Mouse (Mus musculus): ENCODE data around the gene Spryd3. TPM values are rescaled to one million over a fixed set of nuclear protein-coding genes. Genes with fewer than 3 reads are reported as not detected.

Spryd3 gene
- total and polyA plus RNA-seq, 3 experiments = 13.4 to 23.1 (median 14.2) TPM

DNA sequence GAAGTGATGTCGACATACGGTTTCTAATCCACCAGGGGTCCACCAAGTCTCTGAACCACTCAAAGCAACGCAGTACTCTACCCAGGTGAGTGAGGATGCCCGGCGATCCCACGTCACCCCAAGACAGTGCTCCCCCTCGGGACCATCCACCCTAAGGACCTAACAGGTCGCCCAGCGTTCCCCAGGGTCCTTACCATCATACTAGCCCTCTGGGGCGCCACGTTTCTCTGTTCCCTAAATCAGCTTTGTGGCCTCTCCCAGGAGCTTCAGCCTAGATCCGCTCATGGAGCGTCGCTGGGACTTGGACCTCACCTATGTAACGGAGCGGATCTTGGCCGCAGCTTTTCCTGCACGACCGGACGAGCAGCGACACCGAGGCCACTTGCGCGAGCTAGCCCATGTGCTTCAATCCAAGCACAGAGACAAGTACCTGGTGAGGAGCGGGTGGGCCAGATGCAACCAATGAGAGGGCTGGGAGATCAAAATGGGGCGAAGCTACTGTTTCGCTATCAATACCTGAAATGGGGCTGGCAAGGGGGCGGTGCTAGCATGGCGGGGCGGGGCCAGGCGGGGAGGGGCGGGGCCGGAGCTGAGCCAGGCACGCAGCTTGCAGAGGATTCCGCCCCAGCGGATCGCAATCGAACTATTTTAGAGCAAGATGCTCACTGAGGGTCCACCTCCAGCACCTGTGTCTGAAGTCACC, 29.1 kb downstream of the Spryd3 start:
- Histone ChIP-seq H3K36me3 (ENCODE audit: control insufficient read depth, insufficient read depth, low read length) (peaks cover 25% of the 10 kb centered on the region), H3K79me2 (replicated peaks; ENCODE audit: control insufficient read depth, insufficient read depth, low read length) (no peaks in the 10 kb centered on the region), H3K27ac (peak overlapping the region; percentile 99), H3K4me3 (no peak overlapping the region), H3K4me1 (ENCODE audit: control insufficient read depth, insufficient read depth, low read length) (peaks cover 23% of the 10 kb centered on the region), H3K9ac (ENCODE audit: low read depth, low read length) (no peak overlapping the region), H3K27me3 (ENCODE audit: control insufficient read depth, insufficient read depth, low read length) (no peaks in the 10 kb centered on the region)
- peak; percentile 33 to 44 for DNase-seq
- intact Hi-C loops (cut with DNase I) = loop anchor here (10.0 kb wide), 1 partner anchor 298 kb away; the partner anchor contains the start of gene Sp1
- 55% methylated on average over 38 of the region's 38 CpGs for WGBS
- TF ChIP-seq POLR2A (IDR thresholded peaks at IDR 0.05; ENCODE audit: insufficient read depth, low read depth, low read length) (0 out of 2 replicates have a peak, but pooled peaks have one; percentile 11), EP300 (IDR thresholded peaks at IDR 0.05; ENCODE audit: insufficient read depth, low read depth, low read length) (no peak), CTCF (IDR thresholded peaks at IDR 0.05) (no peak)

DNA sequence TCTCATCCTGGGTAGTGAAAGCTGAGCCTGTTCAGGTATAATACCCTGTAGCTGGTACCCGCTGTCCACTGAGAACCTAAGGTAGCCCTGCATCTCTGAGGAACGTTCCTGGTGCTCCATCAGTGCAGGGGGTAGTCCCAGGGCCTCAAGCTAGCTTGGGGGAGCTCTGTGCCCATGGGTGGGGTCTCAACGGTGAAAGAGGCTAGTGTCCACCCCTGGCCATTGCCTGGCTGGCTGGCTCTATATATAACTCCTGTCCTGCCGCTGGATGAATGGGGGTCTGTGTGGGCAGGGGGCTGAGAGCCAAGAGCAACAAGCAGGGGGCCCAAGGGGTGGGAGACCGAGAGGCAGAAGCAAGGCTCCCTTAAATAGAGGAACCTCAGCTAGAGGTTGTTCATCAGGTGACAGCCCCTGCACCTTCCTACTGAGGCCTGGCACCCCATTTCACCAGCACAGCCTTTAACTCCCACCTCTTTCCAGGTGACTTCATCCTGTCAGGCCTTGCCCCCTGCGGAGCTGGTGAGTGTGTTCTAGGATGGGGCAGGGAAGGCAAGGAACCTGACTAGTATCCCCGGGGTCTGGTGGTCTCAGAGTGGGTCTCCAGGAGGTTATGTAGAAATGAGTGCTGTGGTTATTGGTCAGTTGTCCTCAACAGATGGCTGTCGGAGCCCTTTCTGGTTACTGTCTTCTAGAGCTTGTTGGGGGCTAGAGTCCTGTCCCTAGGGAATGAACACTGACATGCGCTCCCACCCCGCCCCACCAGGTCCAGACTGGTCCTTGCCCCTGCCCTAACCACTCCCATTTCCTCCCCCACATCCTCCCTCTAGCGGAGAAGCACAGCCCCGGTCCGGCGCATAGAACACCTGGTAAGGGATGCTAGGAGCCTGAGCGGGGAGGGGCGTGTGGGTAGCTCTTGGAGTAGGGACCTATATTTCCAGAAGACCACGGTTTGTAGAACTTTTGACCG, 30.0 kb downstream of the Spryd3 start:
- Histone ChIP-seq H3K4me3 (peak overlapping the region; percentile 85), H3K79me2 (replicated peaks; ENCODE audit: control insufficient read depth, insufficient read depth, low read length) (no peaks in the 10 kb centered on the region), H3K9ac (ENCODE audit: low read depth, low read length) (peak overlapping the region; percentile 64), H3K36me3 (ENCODE audit: control insufficient read depth, insufficient read depth, low read length) (peaks cover 25% of the 10 kb centered on the region), H3K4me1 (ENCODE audit: control insufficient read depth, insufficient read depth, low read length) (peaks cover 27% of the 10 kb centered on the region), H3K27ac (peak overlapping the region; percentile 99), H3K27me3 (ENCODE audit: control insufficient read depth, insufficient read depth, low read length) (no peaks in the 10 kb centered on the region)
- intact Hi-C loops (cut with DNase I) = loop anchor here (2.0 to 10.0 kb wide), 2 partner anchors 31 to 299 kb away; partner anchors contain the start of genes Sp1 and Spryd3
- DNase-seq = peak; percentile 67 to 69
- WGBS = 24% methylated on average over 18 of the region's 18 CpGs
- TF ChIP-seq EP300 (IDR thresholded peaks at IDR 0.05; ENCODE audit: insufficient read depth, low read depth, low read length) (0 out of 2 replicates have a peak, but pooled peaks have one; percentile 16), POLR2A (IDR thresholded peaks at IDR 0.05; ENCODE audit: insufficient read depth, low read depth, low read length) (no peak), CTCF (IDR thresholded peaks at IDR 0.05) (peak; percentile 53)

DNA sequence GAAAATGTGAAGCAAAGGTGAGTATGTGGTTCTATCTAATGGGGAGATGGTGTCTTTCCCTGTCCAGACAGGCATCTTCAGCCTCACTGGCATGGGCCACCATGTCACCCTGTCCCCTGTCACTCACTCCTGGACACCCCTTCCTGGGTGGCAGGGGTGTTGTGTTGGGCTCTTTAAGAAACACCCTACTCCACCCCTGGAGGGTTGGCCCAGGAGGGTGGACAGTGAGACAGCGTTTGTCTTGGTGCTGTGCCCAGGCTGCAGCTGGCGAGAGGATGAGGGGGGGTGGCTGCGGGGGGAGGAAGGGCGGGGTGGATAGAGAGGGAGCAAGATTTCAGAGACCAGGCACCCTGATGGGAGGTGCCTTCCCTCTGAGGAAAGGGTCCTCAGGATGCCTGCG, 30.7 kb downstream of the Spryd3 start:
- no peaks in the 10 kb centered on the region for H3K27me3 ChIP-seq (ENCODE audit: control insufficient read depth, insufficient read depth, low read length)
- peaks cover 27% of the 10 kb centered on the region for H3K4me1 ChIP-seq (ENCODE audit: control insufficient read depth, insufficient read depth, low read length)
- H3K36me3 ChIP-seq (ENCODE audit: control insufficient read depth, insufficient read depth, low read length) = peaks cover 25% of the 10 kb centered on the region
- TF ChIP-seq CTCF (IDR thresholded peaks at IDR 0.05) (no peak), POLR2A (IDR thresholded peaks at IDR 0.05; ENCODE audit: insufficient read depth, low read depth, low read length) (peak; percentile 64; the same call in 1 of the 2 replicates), EP300 (IDR thresholded peaks at IDR 0.05; ENCODE audit: insufficient read depth, low read depth, low read length) (peak; percentile 86)
- H3K4me3 ChIP-seq = peak overlapping the region; percentile 85
- WGBS = 5% methylated on average over 5 of the region's 5 CpGs
- no peaks in the 10 kb centered on the region for H3K79me2 ChIP-seq (replicated peaks; ENCODE audit: control insufficient read depth, insufficient read depth, low read length)
- DNase-seq = peak; percentile 84 to 88
- intact Hi-C loops (cut with DNase I) = loop anchor here (2.0 to 10.0 kb wide), 2 partner anchors 31 to 299 kb away; partner anchors contain the start of genes Sp1 and Spryd3
- H3K27ac ChIP-seq = peak overlapping the region; percentile 99
- peak overlapping the region; percentile 64 for H3K9ac ChIP-seq (ENCODE audit: low read depth, low read length)

GRCm38 (mm10) chr15:102103947-102104555, 32.0 kb downstream of the Spryd3 start:
- DNase-seq = peak; percentile 91 to 93
- Histone ChIP-seq H3K36me3 (ENCODE audit: control insufficient read depth, insufficient read depth, low read length) (peaks cover 24% of the 10 kb centered on the region), H3K9ac (ENCODE audit: low read depth, low read length) (peak overlapping the region; percentile 93), H3K4me1 (ENCODE audit: control insufficient read depth, insufficient read depth, low read length) (peaks cover 29% of the 10 kb centered on the region), H3K27me3 (ENCODE audit: control insufficient read depth, insufficient read depth, low read length) (no peaks in the 10 kb centered on the region), H3K27ac (peak overlapping the region; percentile 99), H3K4me3 (peak overlapping the region; percentile 85), H3K79me2 (replicated peaks; ENCODE audit: control insufficient read depth, insufficient read depth, low read length) (no peaks in the 10 kb centered on the region)
- 3% methylated on average over 12 of the region's 12 CpGs for WGBS
- intact Hi-C loops (cut with DNase I) = loop anchor here (2.0 to 10.0 kb wide), 3 partner anchors 33 to 301 kb away; partner anchors contain the start of genes Sp1 and Spryd3
- TF ChIP-seq EP300 (IDR thresholded peaks at IDR 0.05; ENCODE audit: insufficient read depth, low read depth, low read length) (peak; percentile 100), CTCF (IDR thresholded peaks at IDR 0.05) (no peak), POLR2A (IDR thresholded peaks at IDR 0.05; ENCODE audit: insufficient read depth, low read depth, low read length) (peak; percentile 81)

DNA sequence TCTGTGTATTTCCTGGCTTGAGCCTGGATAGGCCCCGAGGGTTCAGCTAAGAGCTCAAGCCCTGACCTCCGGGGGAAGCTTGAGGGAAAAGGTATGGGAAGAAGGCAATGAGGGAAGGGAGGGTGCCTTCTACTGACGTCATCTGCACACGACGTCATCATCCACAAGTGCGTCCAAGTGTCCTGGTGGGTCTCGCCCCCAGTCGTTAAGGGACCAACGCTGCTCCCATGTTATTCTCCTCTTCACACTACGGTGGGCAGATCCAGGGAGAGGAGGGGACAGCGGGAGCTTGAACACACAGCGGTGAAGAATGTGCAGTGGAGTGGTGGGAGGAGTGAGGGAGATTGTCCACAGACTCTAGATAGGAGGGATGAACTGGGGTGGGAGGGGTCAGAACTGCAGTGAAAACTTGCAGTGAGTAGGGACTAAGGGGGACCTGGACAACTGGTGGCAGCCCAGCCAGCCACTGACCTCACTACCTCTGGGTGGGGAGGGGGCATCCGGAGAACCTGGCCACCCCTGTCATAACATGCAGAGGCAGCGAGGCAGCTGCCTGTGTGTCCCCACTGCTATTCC, 32.6 kb downstream of the Spryd3 start:
- peak overlapping the region; percentile 93 for H3K9ac ChIP-seq (ENCODE audit: low read depth, low read length)
- no peaks in the 10 kb centered on the region for H3K27me3 ChIP-seq (ENCODE audit: control insufficient read depth, insufficient read depth, low read length)
- H3K27ac ChIP-seq = peak overlapping the region; percentile 99
- peaks cover 27% of the 10 kb centered on the region for H3K4me1 ChIP-seq (ENCODE audit: control insufficient read depth, insufficient read depth, low read length)
- intact Hi-C loops (cut with DNase I) = loop anchor here (2.0 to 10.0 kb wide), 2 partner anchors 143 to 301 kb away; partner anchors contain the start of gene Sp1
- H3K4me3 ChIP-seq = peak overlapping the region; percentile 85
- peaks cover 18% of the 10 kb centered on the region for H3K36me3 ChIP-seq (ENCODE audit: control insufficient read depth, insufficient read depth, low read length)
- peak; percentile 79 to 80 for DNase-seq
- TF ChIP-seq EP300 (IDR thresholded peaks at IDR 0.05; ENCODE audit: insufficient read depth, low read depth, low read length) (peak; percentile 90), CTCF (IDR thresholded peaks at IDR 0.05) (no peak), POLR2A (IDR thresholded peaks at IDR 0.05; ENCODE audit: insufficient read depth, low read depth, low read length) (peak; percentile 95)
- WGBS = 1% methylated on average over 14 of the region's 14 CpGs
- no peaks in the 10 kb centered on the region for H3K79me2 ChIP-seq (replicated peaks; ENCODE audit: control insufficient read depth, insufficient read depth, low read length)
